Mouse (Mus musculus) embryonic facial prominence, embryonic 12.5 days (tissue): ENCODE measurements around the gene Ankrd7. TPM values are rescaled to one million over a fixed set of nuclear protein-coding genes. Genes with fewer than 3 reads are reported as not detected.

ENCODE experiments used
- ATAC-seq: fragments of 200-750 bp; cut with Nextera tagmentation; 2 replicates; pipeline ENCODE4 v1.8.0; 2017; ENCODE audit not compliant: insufficient number of reproducible peaks, insufficient read depth, low FRiP score, low TSS enrichment
- H3K27ac ChIP-seq: fragments of 300-500 bp; sonication (generic); 2 replicates; pipeline ENCODE4 v1.5.1; 2016; ENCODE audit warnings: mild to moderate bottlenecking
- H3K27me3 ChIP-seq: fragments of 300-500 bp; sonication (generic); 2 replicates; pipeline ENCODE4 v1.6.1; 2016; ENCODE audit warnings: mild to moderate bottlenecking, moderate library complexity
- H3K36me3 ChIP-seq: fragments of 300-500 bp; sonication (generic); 2 replicates; pipeline ENCODE4 v1.6.1; 2016; ENCODE audit warnings: mild to moderate bottlenecking
- H3K4me1 ChIP-seq: fragments of 300-500 bp; sonication (generic); 2 replicates; pipeline ENCODE4 v1.6.1; 2016
- H3K4me2 ChIP-seq: fragments of 300-500 bp; sonication (generic); replicated peaks from 2 replicates; pipeline ENCODE4 v1.6.1; 2016; ENCODE audit warnings: mild to moderate bottlenecking, moderate library complexity
- H3K4me3 ChIP-seq: fragments of 300-500 bp; sonication (generic); 2 replicates; pipeline ENCODE4 v1.5.1; 2016; ENCODE audit warnings: mild to moderate bottlenecking
- H3K9ac ChIP-seq: fragments of 300-500 bp; sonication (generic); 2 replicates; pipeline ENCODE4 v1.6.1; 2016; ENCODE audit warnings: mild to moderate bottlenecking, moderate library complexity
- H3K9me3 ChIP-seq: fragments of 300-500 bp; sonication (generic); 2 replicates; pipeline ENCODE4 v1.6.1; 2016; ENCODE audit warnings: mild to moderate bottlenecking, moderate library complexity
- WGBS: fragments of 180-500 bp; shearing (Covaris S2); methylation state at CpG from one replicate; pipeline ENCODE4 v1.1.7; 2016; 5-methylcytosine and 5-hydroxymethylcytosine counted together
- polyA plus RNA-seq: library from polyadenylated mRNA; unstranded; fragments of >200 nt; fragmentation: Nextera tagmentation; extraction: Ambion mirVana; gene quantifications from 2 replicates; pipeline ENCODE4 v1.2.1, GENCODE M21; 2016

The Ankrd7 gene
- polyA plus RNA-seq, 1 experiment from 2014 or later, result 0.37 TPM

GRCm38 (mm10) chr6:18894142-18894541 lies 28.0 kb downstream of the Ankrd7 start:
- no peaks in the 10 kb centered on the region for H3K36me3 ChIP-seq
- no peaks in the 10 kb centered on the region for H3K9me3 ChIP-seq
- no peak overlapping the region for H3K4me3 ChIP-seq
- H3K4me1 ChIP-seq, result no peaks in the 10 kb centered on the region
- H3K27ac ChIP-seq, result no peak overlapping the region
- ATAC-seq, result no peak
- H3K9ac ChIP-seq, result no peak overlapping the region
- no peaks in the 10 kb centered on the region for H3K27me3 ChIP-seq
- no peak overlapping the region for H3K4me2 ChIP-seq

- Histone ChIP-seq H3K36me3 (no peaks in the 10 kb centered on the region), H3K4me2 (no peak overlapping the region), H3K4me1 (no peaks in the 10 kb centered on the region), H3K9me3 (no peaks in the 10 kb centered on the region), H3K27me3 (no peaks in the 10 kb centered on the region), H3K4me3 (no peak overlapping the region), H3K9ac (no peak overlapping the region), H3K27ac (no peak overlapping the region)
- 88% methylated on average over 2 of the region's 2 CpGs for WGBS
- ATAC-seq, result no peak
Observed at GRCm38 (mm10) chr6:18907173-18907572, 41.1 kb downstream of the Ankrd7 start.

- Histone ChIP-seq H3K27ac (no peak overlapping the region), H3K27me3 (no peaks in the 10 kb centered on the region), H3K4me1 (no peaks in the 10 kb centered on the region), H3K4me2 (no peak overlapping the region), H3K9ac (no peak overlapping the region), H3K4me3 (no peak overlapping the region), H3K9me3 (no peaks in the 10 kb centered on the region), H3K36me3 (no peaks in the 10 kb centered on the region)
- no peak for ATAC-seq
- 79% methylated on average over 4 of the region's 4 CpGs for WGBS
Observed at GRCm38 (mm10) chr6:18913179-18913578, 47.1 kb downstream of the Ankrd7 start.

GRCm38 (mm10) chr6:18916021-18916420 lies 49.9 kb downstream of the Ankrd7 start:
- no peaks in the 10 kb centered on the region for H3K9me3 ChIP-seq
- no peaks in the 10 kb centered on the region for H3K4me1 ChIP-seq
- ATAC-seq, result no peak
- H3K36me3 ChIP-seq, result no peaks in the 10 kb centered on the region
- no peak overlapping the region for H3K27ac ChIP-seq
- H3K9ac ChIP-seq, result no peak overlapping the region
- WGBS, result 42% methylated on average over 4 of the region's 4 CpGs
- no peaks in the 10 kb centered on the region for H3K27me3 ChIP-seq
- no peak overlapping the region for H3K4me3 ChIP-seq
- H3K4me2 ChIP-seq, result no peak overlapping the region

- 90% methylated on average over 4 of the region's 4 CpGs for WGBS
- no peak overlapping the region for H3K4me3 ChIP-seq
- no peaks in the 10 kb centered on the region for H3K36me3 ChIP-seq
- H3K9ac ChIP-seq, result no peak overlapping the region
- no peaks in the 10 kb centered on the region for H3K27me3 ChIP-seq
- ATAC-seq, result no peak
- H3K9me3 ChIP-seq, result no peaks in the 10 kb centered on the region
- H3K4me2 ChIP-seq, result no peak overlapping the region
- no peak overlapping the region for H3K27ac ChIP-seq
- H3K4me1 ChIP-seq, result no peaks in the 10 kb centered on the region
Observed at GRCm38 (mm10) chr6:18916471-18916870, 50.4 kb downstream of the Ankrd7 start.

Other genes starting within 250 kb of the Ankrd7 start
- 192 and 195 TPM in 2 replicates for gene Lsm8, start 17.7 kb upstream of the Ankrd7 start, polyA plus RNA-seq